Mouse (Mus musculus) large intestine, adult 2 months (tissue): ENCODE results near the gene Rpl5. TPM values are rescaled to one million over a fixed set of nuclear protein-coding genes. Genes with fewer than 3 reads are reported as not detected.
"Not testable (repeated sequence)": the region's sequence is repeated elsewhere in the genome, so short reads cannot be mapped to it uniquely, and the experiment has no call there.

Experiments
- DNase-seq: peaks from one replicate; pipeline ENCODE4 v3.0.0-alpha.2; 2012; ENCODE audit warnings: low read depth, low spot score
- WGBS: fragments of 180-500 bp; shearing (Covaris S2); methylation state at CpG from one replicate; pipeline ENCODE4 v1.1.7; 2018; 5-methylcytosine and 5-hydroxymethylcytosine counted together
- polyA plus RNA-seq: library from polyadenylated mRNA; depleted of rRNA; stranded (reverse); fragments of >200 nt; gene quantifications from 2 replicates; pipeline ENCODE4 v1.2.3, GENCODE M21; 2012

Gene Rpl5
- polyA plus RNA-seq, 1 experiment = 17.7 TPM

DNA sequence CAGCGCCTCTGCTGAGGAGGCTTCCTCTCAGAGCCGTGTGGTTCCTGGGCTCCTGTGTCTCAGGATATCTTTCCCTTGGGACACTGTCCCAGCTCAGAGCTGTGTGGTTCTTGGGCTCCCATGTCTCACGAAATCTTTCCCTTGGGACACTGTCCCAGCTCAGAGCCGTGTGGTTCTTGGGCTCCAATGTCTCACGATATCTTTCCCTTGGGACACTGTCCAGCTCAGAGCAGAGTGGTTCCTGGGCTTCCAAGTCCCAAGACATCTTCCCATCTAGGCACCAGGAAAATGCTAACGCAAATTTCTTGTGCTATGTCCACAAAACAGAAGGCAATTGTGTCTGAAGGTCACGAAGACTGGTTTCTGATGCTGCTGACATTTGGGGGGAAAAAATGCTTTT is 5.6 kb upstream of the Rpl5 start:
- no peak for DNase-seq
- 71% methylated on average over 7 of the region's 7 CpGs for WGBS

DNA sequence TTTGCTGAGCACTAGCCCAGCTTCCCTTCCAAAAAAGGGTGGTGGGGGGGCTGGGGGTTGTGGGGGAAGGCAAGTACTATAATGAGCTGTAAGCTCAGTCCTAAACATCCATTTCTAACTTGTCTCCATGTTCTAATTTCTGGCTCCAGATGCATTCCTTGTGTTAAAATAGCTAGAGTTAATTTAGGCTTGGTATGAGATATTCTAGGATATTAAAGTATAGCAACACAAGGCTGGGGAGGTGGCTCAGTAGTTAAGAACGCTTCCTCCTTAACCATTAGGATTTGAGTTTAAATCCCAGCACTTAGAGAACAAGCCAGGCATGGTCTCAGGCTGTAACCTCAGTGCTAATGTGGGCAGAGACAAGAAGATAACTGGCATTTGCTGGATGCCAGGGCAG is 4.0 kb upstream of the Rpl5 start:
- 78% methylated on average over 1 of the region's 1 CpGs for whole genome bisulfite sequencing
- no peak for DNase-seq

DNA sequence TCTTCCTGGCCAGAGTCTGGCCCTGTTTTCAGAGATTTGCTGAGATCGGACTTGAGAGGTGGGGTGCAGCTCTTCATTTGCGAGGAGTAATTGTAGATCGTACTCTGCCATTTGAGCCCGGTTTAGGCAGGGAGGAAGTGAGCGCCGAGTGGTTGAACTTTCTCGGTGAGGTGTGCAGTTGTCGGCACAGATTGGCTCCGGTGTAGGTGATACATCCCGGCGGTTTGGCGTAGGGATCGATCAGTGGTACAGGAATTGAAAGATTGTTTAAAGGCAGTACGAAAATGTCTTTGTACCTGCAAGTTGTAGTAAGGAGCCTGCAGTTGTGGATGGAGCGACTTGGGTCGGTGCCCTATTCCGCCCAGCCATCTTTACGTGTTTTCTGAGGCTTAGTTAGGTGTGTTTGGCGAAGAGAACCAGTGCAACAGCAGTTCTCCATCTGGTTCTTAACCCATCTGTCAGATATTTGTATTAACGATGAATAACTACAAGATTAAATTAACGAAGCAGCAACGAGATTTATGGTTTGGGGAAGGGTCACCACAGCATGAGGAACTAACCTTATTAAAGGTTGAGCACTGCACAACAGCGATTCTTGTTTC is 813 bp downstream of the Rpl5 start:
- WGBS = under 1% methylated on average over 23 of the region's 23 CpGs

DNA sequence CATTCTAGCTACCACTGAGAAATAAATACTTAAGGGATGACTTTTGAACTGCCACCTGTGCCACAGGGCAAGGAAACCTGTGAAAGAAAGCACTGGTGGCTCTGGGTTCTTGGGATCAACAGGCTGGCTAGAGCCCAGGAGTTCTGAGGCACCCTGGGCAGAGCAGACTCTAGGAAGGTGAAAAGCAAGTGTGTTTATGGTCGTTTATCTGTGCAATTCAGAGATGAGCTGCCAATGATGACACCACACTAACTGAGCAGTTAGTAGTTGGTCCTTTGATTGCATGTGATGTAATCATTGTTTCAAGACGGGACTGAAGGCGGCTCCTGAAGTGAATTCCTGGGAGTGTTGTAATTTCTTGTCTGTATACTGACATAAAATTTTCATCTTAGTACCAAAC is 4.0 kb downstream of the Rpl5 start:
- 37% methylated on average over 3 of the region's 3 CpGs for WGBS
- DNase-seq = no peak

More for the DNA sequence above, 813 bp downstream of the Rpl5 start:
- DNase-seq = no peak

DNA sequence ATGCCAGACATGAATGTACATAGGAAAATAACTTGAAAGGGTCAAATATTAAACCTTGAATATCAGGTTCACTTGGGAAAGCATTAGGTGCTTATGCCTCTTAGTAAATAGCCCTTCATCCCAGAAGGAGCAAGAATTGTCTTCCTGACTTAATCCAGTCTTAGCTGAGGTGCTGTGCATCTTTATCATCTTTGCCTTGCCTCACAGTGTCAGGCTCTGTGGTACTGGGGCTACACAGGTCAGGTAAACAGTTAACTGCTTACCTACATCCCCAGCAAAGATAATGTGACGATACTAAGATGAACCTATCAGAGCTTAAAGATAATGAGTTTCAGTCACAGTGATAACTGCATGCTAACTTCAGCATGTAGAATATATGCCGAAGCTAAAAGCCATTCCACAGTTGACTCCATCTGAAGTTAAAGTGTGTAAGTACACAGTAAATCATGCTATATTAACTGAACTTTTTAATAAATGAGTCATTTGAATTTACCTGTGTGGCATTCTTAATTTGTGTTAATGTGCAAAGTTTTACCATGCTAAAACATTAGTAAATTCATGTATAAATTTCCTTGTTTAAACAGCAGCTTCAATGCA is 8.3 kb downstream of the Rpl5 start:
- WGBS = 90% methylated on average over 2 of the region's 2 CpGs
- no peak for DNase-seq

DNA sequence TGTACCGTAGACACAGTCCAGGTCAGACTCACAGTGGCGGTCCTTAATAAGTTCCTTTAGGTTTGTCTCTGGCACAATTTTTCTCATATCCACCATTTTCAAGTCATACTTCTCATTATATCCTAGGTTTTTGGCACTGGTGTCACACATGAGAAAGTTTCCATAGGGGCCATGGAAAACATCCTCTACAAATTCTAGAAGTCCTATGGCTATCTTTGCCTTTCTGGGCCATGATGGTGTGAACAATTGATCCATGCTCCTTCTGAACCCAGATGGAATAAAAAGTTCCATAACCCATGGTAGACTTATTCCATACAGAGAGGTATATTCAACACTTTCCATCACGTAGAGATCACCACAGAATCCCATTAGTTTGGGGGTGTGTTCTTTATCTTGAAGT is 9.4 kb downstream of the Rpl5 start:
- DNase-seq = no peak
- 86% methylated on average over 3 of the region's 3 CpGs for WGBS

DNA sequence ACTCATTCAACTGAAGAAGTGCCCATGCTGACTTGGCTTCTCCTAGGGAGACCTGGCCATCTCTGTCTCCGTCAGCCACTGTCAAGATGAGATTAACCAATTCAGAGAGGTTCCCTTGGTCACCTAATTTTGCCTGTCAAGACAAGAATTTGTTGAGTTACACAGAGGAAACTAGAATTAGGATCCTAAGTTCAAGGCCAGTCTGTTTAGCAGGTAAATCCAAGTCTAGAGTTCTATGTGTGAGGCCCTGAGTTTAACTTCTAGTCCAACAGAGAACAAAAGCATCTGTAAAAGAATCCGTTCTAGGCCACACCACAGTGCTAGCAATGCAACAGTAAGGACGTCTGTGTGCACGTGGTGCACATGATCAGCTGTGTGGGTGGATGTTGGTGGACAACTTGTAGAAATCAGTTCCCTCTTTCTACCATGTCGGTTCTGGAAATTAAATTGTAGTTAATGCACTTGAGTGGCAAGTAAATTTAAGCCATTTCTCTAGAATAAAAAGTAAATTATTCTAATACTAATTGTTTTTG is 9.8 kb downstream of the Rpl5 start:
- 61% methylated on average over 5 of the region's 5 CpGs for WGBS
- DNase-seq = no peak

DNA sequence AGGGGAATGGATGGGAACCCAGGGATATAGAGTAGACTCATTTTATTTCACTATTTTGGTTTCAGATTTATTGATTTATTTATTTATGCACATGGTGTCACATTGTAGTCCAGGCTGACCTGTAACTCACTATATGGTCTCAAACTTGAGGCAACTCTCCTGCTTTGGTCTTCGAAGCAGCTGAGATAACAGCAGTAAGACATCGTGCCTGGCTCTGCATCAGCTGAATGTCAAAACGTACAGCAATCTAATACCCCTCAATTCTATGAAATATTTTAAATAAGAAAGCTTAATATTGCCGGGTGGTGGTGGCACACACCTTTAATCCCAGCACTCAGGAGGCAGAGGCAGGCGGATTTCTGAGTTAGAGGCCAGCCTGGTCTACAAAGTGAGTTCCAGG is 10.7 kb downstream of the Rpl5 start:
- whole genome bisulfite sequencing = 88% methylated on average over 5 of the region's 5 CpGs

DNA sequence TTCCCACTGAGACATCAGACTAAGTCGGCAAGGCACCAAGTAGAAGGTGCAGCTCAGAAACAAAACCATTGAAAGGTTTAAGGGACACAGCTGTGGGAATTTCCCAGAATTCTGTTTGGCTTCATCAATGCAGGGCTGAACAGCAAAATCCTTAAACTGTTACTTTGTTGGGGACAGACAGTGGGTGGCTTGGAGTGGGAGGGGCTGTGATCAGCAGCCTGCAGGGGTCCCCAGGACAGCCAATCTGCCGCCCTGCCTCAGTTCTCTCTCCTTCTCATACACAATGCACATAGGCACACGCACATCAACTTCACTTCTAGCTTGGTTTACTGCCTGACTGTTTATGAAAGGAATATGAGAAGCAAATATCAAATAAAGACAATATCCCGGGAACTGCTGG is 15.0 kb downstream of the Rpl5 start:
- DNase-seq = no peak
- WGBS = 64% methylated on average over 4 of the region's 4 CpGs

More for the DNA sequence above, 10.7 kb downstream of the Rpl5 start:
- DNase-seq = no peak

DNA sequence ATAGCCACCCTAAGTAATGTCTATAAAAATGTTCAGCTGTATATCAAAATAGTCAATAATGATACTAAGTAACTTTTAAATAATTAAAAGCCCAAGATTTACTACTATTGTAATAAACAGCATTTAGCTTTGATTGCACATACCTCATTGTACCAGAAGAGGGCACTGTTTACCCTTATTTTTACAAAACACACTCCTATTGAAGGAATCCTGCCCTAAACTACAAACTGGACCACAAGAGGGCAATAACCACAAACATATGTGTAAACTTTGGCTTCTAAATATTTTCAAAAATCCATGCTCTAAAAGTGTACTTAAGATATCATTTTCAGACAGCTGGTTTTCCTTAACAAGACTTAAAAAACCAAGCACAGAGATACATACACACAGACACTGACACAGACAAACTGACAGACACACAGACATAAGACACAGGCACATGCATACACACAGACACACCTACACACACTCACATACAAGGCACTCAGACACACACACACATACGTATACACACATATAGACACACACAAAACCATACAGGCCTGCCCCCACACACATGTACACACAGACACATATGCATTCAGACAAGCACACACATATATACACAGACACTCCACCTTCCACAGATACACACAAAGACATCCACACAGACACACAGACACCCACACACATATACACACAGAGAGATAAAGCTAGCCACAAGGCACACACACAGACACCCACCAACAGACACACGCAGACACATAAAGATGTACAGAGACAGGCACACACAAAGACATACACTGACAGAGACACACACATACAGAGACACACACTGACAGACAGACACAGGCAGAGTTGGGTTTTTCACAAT is 21.3 kb downstream of the Rpl5 start:
- DNase-seq = peak; percentile 50
- 83% methylated on average over 2 of the region's 2 CpGs for WGBS

DNA sequence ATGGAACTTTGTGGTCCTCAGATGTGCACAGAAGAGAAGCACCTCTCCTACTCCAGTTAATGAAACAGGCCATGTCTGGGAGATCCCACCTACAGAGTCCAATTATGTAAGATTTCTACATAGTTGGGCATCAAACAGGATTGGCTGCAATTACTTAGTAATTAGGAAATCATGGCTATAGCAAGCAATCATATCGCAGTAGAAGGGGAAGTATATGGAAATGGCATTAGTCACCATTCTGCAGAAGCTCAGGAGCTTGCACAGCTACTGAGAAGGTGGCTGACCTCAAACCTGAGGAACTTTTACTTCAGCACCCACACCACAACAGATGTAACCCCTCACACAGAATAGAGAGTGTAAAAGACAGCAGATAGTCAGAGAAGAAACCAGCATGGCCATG is 22.5 kb downstream of the Rpl5 start:
- WGBS = 83% methylated on average over 1 of the region's 1 CpGs
- no peak for DNase-seq

DNA sequence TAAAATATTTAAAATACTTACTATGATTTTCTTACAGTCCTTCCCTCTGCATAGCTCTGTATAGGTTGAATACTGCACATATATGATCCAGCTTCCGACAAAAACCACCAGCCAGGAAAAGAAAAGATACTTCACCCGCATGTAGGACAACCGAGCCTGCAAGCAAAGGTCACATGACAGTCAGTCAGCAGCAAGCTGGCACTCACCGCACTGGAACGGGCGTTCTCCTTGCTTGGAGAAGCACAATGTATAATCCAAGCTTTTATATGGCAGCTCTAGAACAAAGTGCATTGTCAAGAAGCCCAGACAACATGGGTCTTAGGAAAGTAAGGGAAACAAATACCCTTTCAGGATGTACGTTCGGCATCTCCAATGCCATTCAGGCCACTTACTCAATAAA is 24.3 kb downstream of the Rpl5 start:
- DNase-seq = no peak
- 78% methylated on average over 8 of the region's 8 CpGs for WGBS

DNA sequence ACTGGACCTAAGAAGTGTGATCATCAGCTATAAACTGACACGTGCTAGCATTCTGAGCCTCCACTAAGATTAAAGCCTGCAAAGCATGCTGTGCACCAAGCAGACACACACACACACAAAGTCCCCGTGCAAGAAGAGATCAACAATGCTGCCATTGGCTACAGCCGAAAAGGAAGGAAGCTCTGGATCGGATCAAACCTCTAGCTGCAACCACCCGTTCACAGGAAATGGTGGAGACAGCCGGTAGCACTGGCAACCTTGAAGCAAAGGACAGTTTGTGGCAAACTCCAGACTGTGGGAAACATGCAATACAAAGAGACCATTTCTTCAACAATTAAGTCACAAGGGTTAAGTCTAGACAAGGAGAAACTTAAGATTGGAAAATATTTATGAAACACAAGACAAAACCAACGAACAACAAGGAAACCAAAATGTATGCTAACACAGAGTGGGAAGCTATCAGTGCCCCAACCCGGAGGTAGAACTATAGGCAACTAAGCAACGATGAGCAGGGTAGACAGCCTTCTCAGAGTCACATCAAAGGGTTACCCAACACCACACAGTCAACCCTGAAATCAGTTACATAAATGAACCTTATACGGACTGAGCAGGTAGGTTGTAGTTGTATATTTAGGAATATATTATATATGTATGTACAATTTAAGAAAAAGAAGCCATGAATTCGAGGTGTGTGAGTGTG is 26.4 kb downstream of the Rpl5 start:
- WGBS = 68% methylated on average over 11 of the region's 11 CpGs
- DNase-seq = no peak

DNA sequence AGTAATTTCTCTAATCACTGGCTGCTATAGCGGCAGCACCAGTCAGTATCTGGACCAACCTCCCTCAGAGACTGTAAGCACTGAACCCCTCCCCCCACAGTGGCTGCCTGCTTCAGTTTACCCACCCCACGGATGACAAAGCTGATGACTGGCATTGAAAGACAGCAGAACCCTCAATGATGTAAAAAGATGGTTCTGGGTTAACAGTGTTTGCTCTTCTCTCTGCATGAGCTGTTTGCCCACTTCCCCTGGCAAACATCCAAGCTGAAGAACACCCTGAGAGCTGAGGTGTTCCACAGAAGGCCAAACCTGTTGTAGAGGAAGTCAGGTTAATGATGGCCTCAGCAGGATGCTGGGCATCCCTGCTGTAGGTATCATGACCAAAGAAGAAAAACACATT is 32.3 kb downstream of the Rpl5 start:
- DNase-seq = no peak
- 42% methylated on average over 2 of the region's 2 CpGs for WGBS

DNA sequence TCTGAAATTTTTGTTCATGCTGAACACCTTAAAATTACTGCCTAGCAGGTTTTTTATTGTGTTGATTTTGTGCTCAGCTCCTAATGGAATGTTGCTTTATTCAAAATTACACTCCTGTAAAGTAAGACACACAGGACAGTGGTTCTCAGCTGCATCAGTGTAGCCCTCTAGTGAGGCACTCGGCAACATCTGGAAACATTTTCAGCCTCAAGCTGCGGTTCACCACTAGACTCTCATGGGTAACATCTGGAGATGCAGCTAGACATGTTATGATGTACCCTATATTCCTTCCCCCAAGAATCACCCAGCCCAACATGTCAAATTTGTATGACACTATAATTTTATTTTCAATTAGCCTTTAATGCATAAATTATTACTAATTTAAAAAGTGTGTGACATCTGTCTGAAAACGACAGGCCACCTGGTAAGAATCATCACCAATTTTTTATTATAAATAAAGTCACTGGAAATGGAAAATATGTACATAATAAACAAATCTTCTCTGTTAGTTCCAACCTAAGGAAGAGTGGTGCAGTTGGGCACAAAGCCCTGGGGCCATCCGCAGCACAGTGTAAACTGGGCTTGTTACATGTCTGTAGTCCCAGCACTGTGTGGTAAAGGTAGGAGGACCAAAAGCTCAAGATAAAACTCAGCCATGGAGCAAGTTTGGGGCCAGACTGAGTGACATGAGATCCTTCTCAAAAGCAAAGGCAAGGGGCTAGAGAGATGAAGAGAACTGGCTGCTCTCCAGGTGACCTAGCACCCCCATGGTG is 33.1 kb downstream of the Rpl5 start:
- no peak for DNase-seq
- WGBS = 71% methylated on average over 4 of the region's 4 CpGs

DNA sequence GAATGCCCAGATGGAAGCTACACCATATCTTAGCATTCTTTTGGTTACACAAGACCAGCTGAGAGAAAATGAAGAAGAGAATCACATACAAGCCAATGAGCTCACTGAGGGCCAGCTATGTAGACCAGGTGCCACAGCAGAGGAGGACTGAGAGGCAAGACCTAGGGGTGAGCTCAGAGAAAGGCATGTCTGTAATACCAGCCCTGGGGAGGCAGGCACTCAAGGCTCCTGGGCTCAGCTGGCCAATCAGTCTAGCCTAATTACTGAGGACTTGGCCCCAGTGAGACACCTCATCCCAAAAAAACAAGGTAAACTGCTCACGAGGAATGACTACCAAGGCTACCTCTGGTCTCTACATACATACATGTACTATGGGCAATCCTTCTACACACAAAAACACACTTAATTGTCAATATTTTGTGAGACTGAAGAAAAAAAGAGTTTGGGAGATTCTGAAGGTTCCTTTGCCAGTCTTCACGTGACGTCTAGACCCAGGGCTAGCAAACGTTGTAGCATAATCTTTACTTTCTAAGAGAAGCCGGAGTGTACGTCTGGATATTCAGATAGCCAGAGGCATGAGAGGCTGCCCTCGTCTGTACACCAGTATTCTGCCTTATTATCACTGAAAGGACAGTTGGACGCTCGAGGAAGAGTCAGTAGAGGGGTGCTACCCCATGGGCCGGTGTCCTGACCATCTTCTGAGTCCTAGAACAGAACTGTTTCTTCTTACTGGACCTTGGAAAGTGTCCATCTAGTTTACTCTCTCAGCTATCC is 34.7 kb downstream of the Rpl5 start:
- 93% methylated on average over 10 of the region's 10 CpGs for WGBS
- DNase-seq = no peak

DNA sequence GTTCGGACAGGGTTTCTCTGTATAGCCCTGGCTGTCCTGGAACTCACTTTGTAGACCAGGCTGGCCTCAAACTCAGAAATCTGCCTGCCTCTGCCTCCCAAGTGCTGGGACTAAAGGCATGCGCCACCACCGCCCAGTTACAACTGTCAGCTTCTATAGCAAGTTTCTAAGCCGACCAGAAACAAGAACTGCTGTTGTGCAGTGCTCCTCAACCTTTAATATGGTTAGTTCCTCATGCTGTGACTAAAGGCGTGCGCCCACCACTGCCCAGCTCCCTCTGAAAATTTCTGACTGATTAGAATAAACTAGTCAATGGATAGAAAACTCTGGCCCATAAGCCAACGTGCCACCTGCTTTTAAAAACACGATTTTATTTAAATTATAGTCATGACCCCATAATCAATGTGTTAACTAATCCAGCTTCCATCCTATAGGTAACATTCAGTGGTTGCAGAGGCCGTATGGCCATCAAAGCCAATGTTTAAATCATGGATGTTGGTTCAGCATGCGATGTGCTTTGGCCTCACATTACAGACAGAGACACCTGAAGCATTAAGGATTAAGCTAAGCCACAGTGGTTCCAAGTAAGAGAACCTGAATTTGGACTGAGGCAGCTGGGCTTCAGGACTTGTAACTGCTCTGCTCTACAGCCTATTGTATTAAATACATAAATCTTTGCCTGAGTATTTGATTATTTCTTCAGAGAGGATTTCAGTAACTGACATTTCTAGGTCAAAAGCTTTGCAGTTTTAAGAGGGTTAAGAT is 36.5 kb downstream of the Rpl5 start:
- WGBS = 89% methylated on average over 10 of the region's 10 CpGs
- no peak for DNase-seq

DNA sequence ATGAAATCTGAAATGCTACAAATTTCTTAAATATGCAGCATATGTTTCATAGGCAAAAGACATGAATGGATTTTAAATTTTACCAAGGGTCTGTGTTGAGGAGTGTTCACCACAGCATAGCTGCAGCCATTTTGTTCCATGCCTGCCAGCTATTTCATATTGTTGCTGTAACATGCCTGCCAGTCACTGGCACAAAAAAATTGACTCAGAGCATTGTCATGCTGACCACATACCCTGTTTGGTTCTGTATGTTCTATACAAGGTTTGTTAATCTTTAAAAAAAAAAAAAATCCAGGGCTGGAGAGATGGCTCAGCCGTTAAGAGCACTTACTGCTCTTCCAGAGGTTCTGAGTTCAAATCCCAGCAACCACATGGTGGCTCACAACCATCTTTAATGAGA is 38.2 kb downstream of the Rpl5 start:
- WGBS = 55% methylated on average over 1 of the region's 1 CpGs
- not testable (repeated sequence) for DNase-seq
